Mouse (Mus musculus): Measurements from ENCODE around the gene Kcnk7.

The Kcnk7 gene

GRCm38 (mm10) chr19:5745756-5746710 is 41.9 kb downstream of the Kcnk7 start:
- DNase-seq (ENCODE audit: extremely low read depth, insufficient read length, low spot score): no peak

GRCm38 (mm10) chr19:5746907-5747363 is 42.8 kb downstream of the Kcnk7 start:
- DNase-seq (ENCODE audit: extremely low read depth, insufficient read length, low spot score): no peak

- DNase-seq (ENCODE audit: extremely low read depth, insufficient read length, low spot score): peak; percentile 76
Observed at GRCm38 (mm10) chr19:5749476-5749875, 45.3 kb downstream of the Kcnk7 start.

- DNase-seq (ENCODE audit: extremely low read depth, insufficient read length, low spot score): no peak
Observed at GRCm38 (mm10) chr19:5750951-5751350, 46.8 kb downstream of the Kcnk7 start.

- DNase-seq (ENCODE audit: extremely low read depth, insufficient read length, low spot score): no peak
Observed at GRCm38 (mm10) chr19:5751742-5752141, 47.6 kb downstream of the Kcnk7 start.

GRCm38 (mm10) chr19:5756321-5756985 is 52.3 kb downstream of the Kcnk7 start:
- no peak for DNase-seq (ENCODE audit: extremely low read depth, insufficient read length, low spot score)
